Mouse (Mus musculus): Measurements from ENCODE around the gene Kcnj15. TPM values are rescaled to one million over a fixed set of nuclear protein-coding genes. Genes with fewer than 3 reads are reported as not detected.

Kcnj15 gene
- polyA plus RNA-seq, 2 experiments: 3.3 to 4.0 TPM

- ATAC-seq (ENCODE audit: low FRiP score, low read depth): no peak
- Histone ChIP-seq H3K4me2 (replicated peaks; ENCODE audit: low read depth, low read length, severe bottlenecking) (no peak overlapping the region), H3K4me1 (ENCODE audit: control insufficient read depth, insufficient read depth, low read length) (no peaks in the 10 kb centered on the region), H3K9me3 (ENCODE audit: control insufficient read depth, low read length) (no peaks in the 10 kb centered on the region), H3K4me3 (replicated peaks; ENCODE audit: low read length) (no peak overlapping the region), H3K27me3 (ENCODE audit: control insufficient read depth, insufficient read depth, low read length) (no peaks in the 10 kb centered on the region), H3K9ac (ENCODE audit: low read depth, low read length, severe bottlenecking) (no peak overlapping the region), H3K36me3 (ENCODE audit: control insufficient read depth, insufficient read depth, low read length) (no peaks in the 10 kb centered on the region), H3K27ac (replicated peaks; ENCODE audit: low read depth, low read length) (no peak overlapping the region)
- no peak for DNase-seq (ENCODE audit: low spot score)
- WGBS: 67% methylated on average over 7 of the region's 7 CpGs
- no peak for TF ChIP-seq POLR2A (IDR thresholded peaks at IDR 0.05; ENCODE audit: borderline replicate concordance, extremely low read depth, insufficient read depth, insufficient read length)
Observed at GRCm38 (mm10) chr16:95222026-95222718, 35.2 kb upstream of the Kcnj15 start.

- Histone ChIP-seq H3K4me1 (ENCODE audit: control insufficient read depth, insufficient read depth, low read length) (no peaks in the 10 kb centered on the region), H3K27me3 (ENCODE audit: control insufficient read depth, insufficient read depth, low read length) (no peaks in the 10 kb centered on the region), H3K36me3 (ENCODE audit: control insufficient read depth, insufficient read depth, low read length) (no peaks in the 10 kb centered on the region), H3K27ac (replicated peaks; ENCODE audit: low read depth, low read length) (no peak overlapping the region), H3K4me2 (replicated peaks; ENCODE audit: low read depth, low read length, severe bottlenecking) (no peak overlapping the region), H3K9ac (ENCODE audit: low read depth, low read length, severe bottlenecking) (no peak overlapping the region), H3K9me3 (ENCODE audit: control insufficient read depth, low read length) (no peaks in the 10 kb centered on the region), H3K4me3 (replicated peaks; ENCODE audit: low read length) (no peak overlapping the region)
- ATAC-seq (ENCODE audit: low FRiP score, low read depth) (no peak), DNase-seq (ENCODE audit: low spot score) (no peak)
- 84% methylated on average over 8 of the region's 8 CpGs for WGBS
- TF ChIP-seq POLR2A (IDR thresholded peaks at IDR 0.05; ENCODE audit: borderline replicate concordance, extremely low read depth, insufficient read depth, insufficient read length): no peak
Observed at GRCm38 (mm10) chr16:95223435-95223834, 33.9 kb upstream of the Kcnj15 start.

GRCm38 (mm10) chr16:95225285-95225684 is 32.1 kb upstream of the Kcnj15 start:
- Histone ChIP-seq H3K27ac (replicated peaks; ENCODE audit: low read depth, low read length) (no peak overlapping the region), H3K9me3 (ENCODE audit: control insufficient read depth, low read length) (no peaks in the 10 kb centered on the region), H3K36me3 (ENCODE audit: control insufficient read depth, insufficient read depth, low read length) (no peaks in the 10 kb centered on the region), H3K4me1 (ENCODE audit: control insufficient read depth, insufficient read depth, low read length) (peaks cover 3% of the 10 kb centered on the region; the same call in 1 of the 2 replicates), H3K9ac (ENCODE audit: low read depth, low read length, severe bottlenecking) (no peak overlapping the region), H3K4me3 (replicated peaks; ENCODE audit: low read length) (no peak overlapping the region), H3K27me3 (ENCODE audit: control insufficient read depth, insufficient read depth, low read length) (no peaks in the 10 kb centered on the region), H3K4me2 (replicated peaks; ENCODE audit: low read depth, low read length, severe bottlenecking) (no peak overlapping the region)
- TF ChIP-seq POLR2A (IDR thresholded peaks at IDR 0.05; ENCODE audit: borderline replicate concordance, extremely low read depth, insufficient read depth, insufficient read length): no peak
- WGBS: 67% methylated on average over 7 of the region's 7 CpGs
- ATAC-seq (ENCODE audit: low FRiP score, low read depth) (no peak), DNase-seq (ENCODE audit: low spot score) (no peak)

- Histone ChIP-seq H3K9ac (ENCODE audit: low read depth, low read length, severe bottlenecking) (no peak overlapping the region), H3K36me3 (ENCODE audit: control insufficient read depth, insufficient read depth, low read length) (no peaks in the 10 kb centered on the region), H3K9me3 (ENCODE audit: control insufficient read depth, low read length) (no peaks in the 10 kb centered on the region), H3K27me3 (ENCODE audit: control insufficient read depth, insufficient read depth, low read length) (no peaks in the 10 kb centered on the region), H3K27ac (replicated peaks; ENCODE audit: low read depth, low read length) (no peak overlapping the region), H3K4me1 (ENCODE audit: control insufficient read depth, insufficient read depth, low read length) (peaks cover 3% of the 10 kb centered on the region; the same call in 1 of the 2 replicates), H3K4me2 (replicated peaks; ENCODE audit: low read depth, low read length, severe bottlenecking) (no peak overlapping the region), H3K4me3 (replicated peaks; ENCODE audit: low read length) (no peak overlapping the region)
- no peak for TF ChIP-seq POLR2A (IDR thresholded peaks at IDR 0.05; ENCODE audit: borderline replicate concordance, extremely low read depth, insufficient read depth, insufficient read length)
- 84% methylated on average over 4 of the region's 4 CpGs for WGBS
- ATAC-seq (ENCODE audit: low FRiP score, low read depth) (no peak), DNase-seq (ENCODE audit: low spot score) (no peak)
Observed at GRCm38 (mm10) chr16:95231768-95232167, 25.6 kb upstream of the Kcnj15 start.

- H3K27me3 ChIP-seq (ENCODE audit: control insufficient read depth, insufficient read depth, low read length): no peaks in the 10 kb centered on the region
- 89% methylated on average over 2 of the region's 2 CpGs for WGBS
- H3K4me3 ChIP-seq (replicated peaks; ENCODE audit: low read length): no peak overlapping the region
- no peak overlapping the region for H3K4me2 ChIP-seq (replicated peaks; ENCODE audit: low read depth, low read length, severe bottlenecking)
- peaks cover 3% of the 10 kb centered on the region; the same call in 1 of the 2 replicates for H3K4me1 ChIP-seq (ENCODE audit: control insufficient read depth, insufficient read depth, low read length)
- H3K27ac ChIP-seq (replicated peaks; ENCODE audit: low read depth, low read length): no peak overlapping the region
- no peaks in the 10 kb centered on the region for H3K9me3 ChIP-seq (ENCODE audit: control insufficient read depth, low read length)
- DNase-seq (ENCODE audit: low spot score): no peak
- no peak overlapping the region for H3K9ac ChIP-seq (ENCODE audit: low read depth, low read length, severe bottlenecking)
- TF ChIP-seq POLR2A (IDR thresholded peaks at IDR 0.05; ENCODE audit: borderline replicate concordance, extremely low read depth, insufficient read depth, insufficient read length): no peak
- ATAC-seq (ENCODE audit: low FRiP score, low read depth): no peak
- H3K36me3 ChIP-seq (ENCODE audit: control insufficient read depth, insufficient read depth, low read length): no peaks in the 10 kb centered on the region
Observed at GRCm38 (mm10) chr16:95234891-95235548, 22.3 kb upstream of the Kcnj15 start.

All from limb, embryonic 14.5 days (tissue).